Mouse (Mus musculus): ENCODE results near the gene Olfr1195. TPM values are rescaled to one million over a fixed set of nuclear protein-coding genes. Genes with fewer than 3 reads are reported as not detected.
"Not testable (repeated sequence)": the region's sequence is repeated elsewhere in the genome, so short reads cannot be mapped to it uniquely, and the experiment has no call there.

Gene Olfr1195
- total RNA-seq (2021): not detected
- polyA plus RNA-seq (2012; rRNA removed): not detected in 2 replicates
- long read RNA-seq: 0 reads

DNA sequence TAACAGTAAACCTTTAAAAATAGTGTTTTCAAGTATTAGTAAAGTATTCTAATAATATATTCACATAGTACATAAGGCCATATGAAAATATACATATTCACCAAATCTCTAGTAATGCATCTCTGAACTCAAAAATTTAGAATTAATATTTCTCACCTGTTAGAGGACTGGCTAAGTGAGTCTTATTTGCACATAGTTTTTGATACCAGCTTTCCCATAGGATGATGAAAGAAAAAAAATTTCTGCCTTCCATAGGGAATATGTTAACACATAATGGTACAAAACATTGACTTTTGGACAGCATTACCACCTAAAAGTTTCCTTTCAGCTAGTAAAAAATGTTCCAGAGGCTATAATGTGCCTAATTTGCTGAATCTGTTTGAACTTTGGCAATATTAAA lies at the start of gene Olfr1195:
Olfr1195 (minus strand) TSS at position 101 of the 400 bp plus-strand sequence.
- Histone ChIP-seq H3K27me3 (ENCODE audit: control insufficient read depth, insufficient read depth, low read length) (no peaks in the 10 kb centered on the region), H3K79me2 (replicated peaks; ENCODE audit: control insufficient read depth, insufficient read depth, low read length) (no peaks in the 10 kb centered on the region), H3K36me3 (ENCODE audit: control insufficient read depth, insufficient read depth, low read length) (no peaks in the 10 kb centered on the region), H3K9ac (ENCODE audit: low read depth, low read length) (no peak within 1 kb of the TSS), H3K4me3 (no peak within 1 kb of the TSS), H3K4me1 (ENCODE audit: control insufficient read depth, insufficient read depth, low read length) (no peaks in the 10 kb centered on the region), H3K27ac (no peak within 1 kb of the TSS)
- intact Hi-C loops (cut with DNase I): no loop called here
- DNase-seq: no peak
- TF ChIP-seq CTCF (IDR thresholded peaks at IDR 0.05) (no peak), EP300 (IDR thresholded peaks at IDR 0.05; ENCODE audit: insufficient read depth, low read depth, low read length) (no peak), POLR2A (IDR thresholded peaks at IDR 0.05; ENCODE audit: insufficient read depth, low read depth, low read length) (no peak)

- DNase-seq: no peak
- 62% methylated on average over 1 of the region's 1 CpGs for WGBS
- TF ChIP-seq CTCF (IDR thresholded peaks at IDR 0.05): no peak
- TF ChIP-seq EP300 (IDR thresholded peaks at IDR 0.05; ENCODE audit: insufficient read depth, low read depth, low read length): no peak
- TF ChIP-seq POLR2A (IDR thresholded peaks at IDR 0.05; ENCODE audit: insufficient read depth, low read depth, low read length): no peak
- H3K27ac ChIP-seq: no peak within 1 kb of the TSS
- no peak within 1 kb of the TSS for H3K9ac ChIP-seq (ENCODE audit: low read depth, low read length)
- H3K4me1 ChIP-seq (ENCODE audit: control insufficient read depth, insufficient read depth, low read length): no peaks in the 10 kb centered on the region
- H3K36me3 ChIP-seq (ENCODE audit: control insufficient read depth, insufficient read depth, low read length): no peaks in the 10 kb centered on the region
- intact Hi-C loops (cut with DNase I): no loop called here
- no peak within 1 kb of the TSS for H3K4me3 ChIP-seq
- no peaks in the 10 kb centered on the region for H3K27me3 ChIP-seq (ENCODE audit: control insufficient read depth, insufficient read depth, low read length)
- H3K79me2 ChIP-seq (replicated peaks; ENCODE audit: control insufficient read depth, insufficient read depth, low read length): no peaks in the 10 kb centered on the region
Measured at GRCm38 (mm10) chr2:88732266-88732665, 43.3 kb upstream of the Olfr1195 start, which contains the start of gene Olfr1197. Gene Olfr1197, minus strand, starts transcription at chr2:88732366.

- Histone ChIP-seq H3K4me1 (ENCODE audit: control insufficient read depth, insufficient read depth, low read length) (no peaks in the 10 kb centered on the region), H3K9ac (ENCODE audit: low read depth, low read length) (no peak within 1 kb of the TSS), H3K27ac (no peak within 1 kb of the TSS), H3K36me3 (ENCODE audit: control insufficient read depth, insufficient read depth, low read length) (no peaks in the 10 kb centered on the region), H3K27me3 (ENCODE audit: control insufficient read depth, insufficient read depth, low read length) (no peaks in the 10 kb centered on the region), H3K4me3 (no peak within 1 kb of the TSS), H3K79me2 (replicated peaks; ENCODE audit: control insufficient read depth, insufficient read depth, low read length) (no peaks in the 10 kb centered on the region)
- intact Hi-C loops (cut with DNase I): no loop called here
- TF ChIP-seq CTCF (IDR thresholded peaks at IDR 0.05) (no peak), POLR2A (IDR thresholded peaks at IDR 0.05; ENCODE audit: insufficient read depth, low read depth, low read length) (no peak), EP300 (IDR thresholded peaks at IDR 0.05; ENCODE audit: insufficient read depth, low read depth, low read length) (no peak)
- no peak for DNase-seq
- WGBS: 72% methylated on average over 2 of the region's 2 CpGs
Measured at GRCm38 (mm10) chr2:88704497-88704896, 15.5 kb upstream of the Olfr1195 start, which contains the start of gene Olfr1196. Gene Olfr1196, minus strand, starts transcription at chr2:88704597.

- H3K4me3 ChIP-seq; H3K36me3 ChIP-seq (ENCODE audit: control insufficient read depth, insufficient read depth, low read length); H3K27me3 ChIP-seq (ENCODE audit: control insufficient read depth, insufficient read depth, low read length); intact Hi-C loops (cut with DNase I); H3K27ac ChIP-seq; H3K4me1 ChIP-seq (ENCODE audit: control insufficient read depth, insufficient read depth, low read length); H3K9ac ChIP-seq (ENCODE audit: low read depth, low read length); H3K79me2 ChIP-seq (replicated peaks; ENCODE audit: control insufficient read depth, insufficient read depth, low read length); DNase-seq: not testable (repeated sequence)
Measured at GRCm38 (mm10) chr2:88675328-88675727, 13.7 kb downstream of the Olfr1195 start, which contains the start of gene Olfr1193. Gene Olfr1193, plus strand, starts transcription at chr2:88675628.

- no peaks in the 10 kb centered on the region for H3K4me1 ChIP-seq (ENCODE audit: control insufficient read depth, insufficient read depth, low read length)
- no peak within 1 kb of the TSS for H3K27ac ChIP-seq
- WGBS: 19% methylated on average over 1 of the region's 1 CpGs
- intact Hi-C loops (cut with DNase I): no loop called here
- DNase-seq: no peak
- no peaks in the 10 kb centered on the region for H3K36me3 ChIP-seq (ENCODE audit: control insufficient read depth, insufficient read depth, low read length)
- no peaks in the 10 kb centered on the region for H3K27me3 ChIP-seq (ENCODE audit: control insufficient read depth, insufficient read depth, low read length)
- no peak within 1 kb of the TSS for H3K4me3 ChIP-seq
- no peaks in the 10 kb centered on the region for H3K79me2 ChIP-seq (replicated peaks; ENCODE audit: control insufficient read depth, insufficient read depth, low read length)
- no peak within 1 kb of the TSS for H3K9ac ChIP-seq (ENCODE audit: low read depth, low read length)
- no peak for TF ChIP-seq CTCF (IDR thresholded peaks at IDR 0.05)
- TF ChIP-seq POLR2A (IDR thresholded peaks at IDR 0.05; ENCODE audit: insufficient read depth, low read depth, low read length): no peak
- no peak for TF ChIP-seq EP300 (IDR thresholded peaks at IDR 0.05; ENCODE audit: insufficient read depth, low read depth, low read length)
Measured at GRCm38 (mm10) chr2:88648209-88648608, 40.8 kb downstream of the Olfr1195 start, which contains the start of gene Olfr1192-ps1. Gene Olfr1192-ps1, plus strand, starts transcription at chr2:88648509.

- H3K79me2 ChIP-seq (replicated peaks; ENCODE audit: control insufficient read depth, insufficient read depth, low read length); intact Hi-C loops (cut with DNase I); H3K4me1 ChIP-seq (ENCODE audit: control insufficient read depth, insufficient read depth, low read length); DNase-seq; H3K36me3 ChIP-seq (ENCODE audit: control insufficient read depth, insufficient read depth, low read length); H3K27ac ChIP-seq; H3K9ac ChIP-seq (ENCODE audit: low read depth, low read length); H3K4me3 ChIP-seq; H3K27me3 ChIP-seq (ENCODE audit: control insufficient read depth, insufficient read depth, low read length): not testable (repeated sequence)
- WGBS: 82% methylated on average over 1 of the region's 1 CpGs
Measured at GRCm38 (mm10) chr2:88640242-88640641, 48.7 kb downstream of the Olfr1195 start, which contains the start of gene Olfr1191-ps1. Gene Olfr1191-ps1, plus strand, starts transcription at chr2:88640542.

Other genes with a start within 250 kb of the Olfr1195 start
- gene Gm13757, start 240.1 kb downstream of the Olfr1195 start, total RNA-seq (2021): not detected
- gene Gm13757, start 240.1 kb downstream of the Olfr1195 start, polyA plus RNA-seq (2012; rRNA removed): not detected in 2 replicates
- not detected for gene Olfr1183, start 234.3 kb downstream of the Olfr1195 start, total RNA-seq (2021)
- gene Olfr1183, start 234.3 kb downstream of the Olfr1195 start, polyA plus RNA-seq (2012; rRNA removed): not detected in 2 replicates
- not detected for gene Olfr1184, start 205.6 kb downstream of the Olfr1195 start, total RNA-seq (2021)
- gene Olfr1184, start 205.6 kb downstream of the Olfr1195 start, polyA plus RNA-seq (2012; rRNA removed): not detected in 2 replicates
- gene Olfr1185-ps1, start 195.9 kb downstream of the Olfr1195 start, total RNA-seq (2021): not detected
- gene Olfr1185-ps1, start 195.9 kb downstream of the Olfr1195 start, polyA plus RNA-seq (2012; rRNA removed): not detected in 2 replicates
- not detected for gene Olfr1186, start 170.6 kb downstream of the Olfr1195 start, total RNA-seq (2021)
- gene Olfr1186, start 170.6 kb downstream of the Olfr1195 start, polyA plus RNA-seq (2012; rRNA removed): not detected in 2 replicates
- not detected for gene Olfr1188, start 132.3 kb downstream of the Olfr1195 start, total RNA-seq (2021)
- gene Olfr1188, start 132.3 kb downstream of the Olfr1195 start, polyA plus RNA-seq (2012; rRNA removed): not detected in 2 replicates
- not detected for gene Olfr1189, start 102.7 kb downstream of the Olfr1195 start, total RNA-seq (2021)
- not detected in 2 replicates for gene Olfr1189, start 102.7 kb downstream of the Olfr1195 start, polyA plus RNA-seq (2012; rRNA removed)
- not detected for gene Olfr1191-ps1, start 48.6 kb downstream of the Olfr1195 start, total RNA-seq (2021)
- not detected in 2 replicates for gene Olfr1191-ps1, start 48.6 kb downstream of the Olfr1195 start, polyA plus RNA-seq (2012; rRNA removed)
- gene Olfr1192-ps1, start 40.7 kb downstream of the Olfr1195 start, total RNA-seq (2021): not detected
- gene Olfr1192-ps1, start 40.7 kb downstream of the Olfr1195 start, polyA plus RNA-seq (2012; rRNA removed): not detected in 2 replicates
- gene Olfr1193, start 13.6 kb downstream of the Olfr1195 start, total RNA-seq (2021): not detected
- gene Olfr1193, start 13.6 kb downstream of the Olfr1195 start, polyA plus RNA-seq (2012; rRNA removed): not detected in 2 replicates
- gene Olfr1196, start 15.4 kb upstream of the Olfr1195 start, total RNA-seq (2021): not detected
- not detected in 2 replicates for gene Olfr1196, start 15.4 kb upstream of the Olfr1195 start, polyA plus RNA-seq (2012; rRNA removed)
- gene Olfr1197, start 43.2 kb upstream of the Olfr1195 start, total RNA-seq (2021): not detected
- gene Olfr1197, start 43.2 kb upstream of the Olfr1195 start, polyA plus RNA-seq (2012; rRNA removed): not detected in 2 replicates
- gene Olfr1198, start 62.2 kb upstream of the Olfr1195 start, total RNA-seq (2021): not detected
- not detected in 2 replicates for gene Olfr1198, start 62.2 kb upstream of the Olfr1195 start, polyA plus RNA-seq (2012; rRNA removed)
- not detected for gene Olfr1199, start 71.3 kb upstream of the Olfr1195 start, total RNA-seq (2021)
- not detected in 2 replicates for gene Olfr1199, start 71.3 kb upstream of the Olfr1195 start, polyA plus RNA-seq (2012; rRNA removed)
- gene Olfr1200, start 81.3 kb upstream of the Olfr1195 start, total RNA-seq (2021): not detected
- not detected in 2 replicates for gene Olfr1200, start 81.3 kb upstream of the Olfr1195 start, polyA plus RNA-seq (2012; rRNA removed)
- not detected for gene Olfr1201, start 103.8 kb upstream of the Olfr1195 start, total RNA-seq (2021)
- not detected in 2 replicates for gene Olfr1201, start 103.8 kb upstream of the Olfr1195 start, polyA plus RNA-seq (2012; rRNA removed)
- under 1 TPM in 1 of 2 experiments, not detected in 1; 0.07 TPM for gene Olfr1202, start 125.3 kb upstream of the Olfr1195 start, total RNA-seq (2021)
- gene Olfr1202, start 125.3 kb upstream of the Olfr1195 start, polyA plus RNA-seq (2012; rRNA removed): not detected in 2 replicates
- not detected for gene Olfr1205, start 140.6 kb upstream of the Olfr1195 start, total RNA-seq (2021)
- gene Olfr1205, start 140.6 kb upstream of the Olfr1195 start, polyA plus RNA-seq (2012; rRNA removed): not detected in 2 replicates
- not detected for gene Olfr1204, start 160.1 kb upstream of the Olfr1195 start, total RNA-seq (2021)
- gene Olfr1204, start 160.1 kb upstream of the Olfr1195 start, polyA plus RNA-seq (2012; rRNA removed): not detected in 2 replicates
- not detected for gene Olfr1206, start 174.0 kb upstream of the Olfr1195 start, total RNA-seq (2021)
- not detected in 2 replicates for gene Olfr1206, start 174.0 kb upstream of the Olfr1195 start, polyA plus RNA-seq (2012; rRNA removed)
- not detected for gene Olfr1208, start 213.1 kb upstream of the Olfr1195 start, total RNA-seq (2021)
- gene Olfr1208, start 213.1 kb upstream of the Olfr1195 start, polyA plus RNA-seq (2012; rRNA removed): not detected in 2 replicates
- gene Olfr1209, start 226.0 kb upstream of the Olfr1195 start, total RNA-seq (2021): not detected
- not detected in 2 replicates for gene Olfr1209, start 226.0 kb upstream of the Olfr1195 start, polyA plus RNA-seq (2012; rRNA removed)
- not detected for gene Olfr1211, start 248.9 kb upstream of the Olfr1195 start, total RNA-seq (2021)
- not detected in 2 replicates for gene Olfr1211, start 248.9 kb upstream of the Olfr1195 start, polyA plus RNA-seq (2012; rRNA removed)

All from heart, adult 2 months (tissue).